Mouse (Mus musculus): ENCODE measurements at regions not wholly inside any gene's neighbourhood (a gene's known extent, or its start where the extent isn't known, plus 50 kb on each side); places are given as distances from the start of the nearest gene placed in this dataset.

DNA sequence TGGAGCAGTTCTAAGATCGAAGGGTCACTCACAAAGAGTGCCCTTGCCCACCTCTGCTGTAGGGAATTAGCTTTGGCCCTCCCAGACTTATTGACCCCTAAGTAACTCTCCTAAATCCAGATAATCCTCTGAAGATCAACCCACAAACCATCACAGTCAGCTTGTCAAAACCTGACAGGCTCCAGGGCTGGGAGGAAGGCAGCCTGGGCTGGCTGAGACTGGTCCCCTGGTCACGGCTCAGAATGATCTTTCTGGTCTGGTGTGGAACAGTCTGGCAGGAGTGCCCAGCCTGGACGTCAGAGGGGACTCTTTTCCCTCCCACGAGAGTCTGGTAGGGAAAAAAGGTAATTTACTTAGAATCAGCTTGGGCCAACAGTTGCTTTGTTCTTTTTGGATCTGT, 99.0 kb upstream of the Haao start:
- no peaks in the 10 kb centered on the region for H3K4me1 ChIP-seq
- H3K36me3 ChIP-seq: no peaks in the 10 kb centered on the region
- no peaks in the 10 kb centered on the region for H3K9me3 ChIP-seq
- H3K27me3 ChIP-seq: no peaks in the 10 kb centered on the region
- WGBS: 14% methylated on average over 4 of the region's 4 CpGs
- no peak overlapping the region for H3K9ac ChIP-seq (replicated peaks)
- H3K4me2 ChIP-seq (replicated peaks): no peak overlapping the region
- no peak for ATAC-seq (replicated peaks)
- H3K27ac ChIP-seq (replicated peaks): no peak overlapping the region
- H3K4me3 ChIP-seq: no peak overlapping the region

- Histone ChIP-seq H3K27ac (replicated peaks) (peak overlapping the region; percentile 29; the same call in 1 of the 2 replicates), H3K4me2 (replicated peaks) (no peak overlapping the region), H3K4me1 (peaks cover 19% of the 10 kb centered on the region), H3K9me3 (no peaks in the 10 kb centered on the region), H3K36me3 (no peaks in the 10 kb centered on the region), H3K27me3 (no peaks in the 10 kb centered on the region; the same call in 1 of the 2 replicates), H3K4me3 (no peak overlapping the region), H3K9ac (replicated peaks) (no peak overlapping the region)
- no peak for ATAC-seq (replicated peaks)
- 69% methylated on average over 10 of the region's 10 CpGs for WGBS
Measured at GRCm38 (mm10) chr17:83939344-83939743, 91.6 kb upstream of the Haao start.

DNA sequence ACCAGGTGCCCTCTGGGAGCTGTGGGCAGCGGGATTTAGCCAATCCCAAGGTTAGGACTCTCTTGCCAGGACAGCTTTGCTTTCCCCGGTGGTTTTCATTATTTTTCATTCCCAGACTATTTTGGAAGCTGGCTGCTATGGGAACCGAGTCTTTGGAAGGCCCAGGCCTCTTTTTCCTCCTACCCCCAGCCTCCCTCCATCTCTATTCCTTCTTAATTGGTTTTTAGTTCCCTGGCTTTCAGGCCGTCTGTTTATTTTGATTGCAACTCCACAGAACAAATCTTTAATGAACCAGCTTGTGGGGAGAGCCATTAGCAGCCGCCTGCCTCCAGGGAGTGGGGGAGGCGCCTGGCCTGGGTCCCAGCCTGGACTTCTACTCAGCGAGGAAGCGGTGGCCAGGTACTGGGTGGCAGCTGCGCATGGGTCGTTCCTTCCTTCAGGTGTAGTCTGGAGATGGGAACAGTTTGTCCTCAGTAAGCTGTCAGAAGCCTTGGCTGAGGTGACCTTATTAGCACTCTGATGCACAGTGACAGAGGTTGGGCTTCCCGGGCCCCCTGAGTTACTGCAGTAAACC, 91.0 kb upstream of the Haao start:
- H3K36me3 ChIP-seq: no peaks in the 10 kb centered on the region
- peaks cover 19% of the 10 kb centered on the region for H3K4me1 ChIP-seq
- no peaks in the 10 kb centered on the region; the same call in 1 of the 2 replicates for H3K27me3 ChIP-seq
- peak overlapping the region; percentile 49 for H3K27ac ChIP-seq (replicated peaks)
- peak; percentile 92 for ATAC-seq (replicated peaks)
- 14% methylated on average over 11 of the region's 11 CpGs for WGBS
- H3K9ac ChIP-seq (replicated peaks): no peak overlapping the region
- H3K4me3 ChIP-seq: no peak overlapping the region
- no peak overlapping the region for H3K4me2 ChIP-seq (replicated peaks)
- no peaks in the 10 kb centered on the region for H3K9me3 ChIP-seq

- H3K27me3 ChIP-seq: no peaks in the 10 kb centered on the region; the same call in 1 of the 2 replicates
- H3K9me3 ChIP-seq: no peaks in the 10 kb centered on the region
- H3K27ac ChIP-seq (replicated peaks): no peak overlapping the region
- 19% methylated on average over 10 of the region's 10 CpGs for WGBS
- H3K4me2 ChIP-seq (replicated peaks): no peak overlapping the region
- H3K9ac ChIP-seq (replicated peaks): no peak overlapping the region
- H3K4me1 ChIP-seq: peaks cover 19% of the 10 kb centered on the region
- H3K36me3 ChIP-seq: no peaks in the 10 kb centered on the region
- no peak overlapping the region for H3K4me3 ChIP-seq
- no peak; the same call in 1 of the 2 replicates for ATAC-seq (replicated peaks)
Measured at GRCm38 (mm10) chr17:83937576-83937975, 89.8 kb upstream of the Haao start.

- H3K9ac ChIP-seq (replicated peaks): no peak overlapping the region
- H3K4me3 ChIP-seq: no peak overlapping the region
- peaks cover 19% of the 10 kb centered on the region for H3K4me1 ChIP-seq
- H3K27me3 ChIP-seq: no peaks in the 10 kb centered on the region; the same call in 1 of the 2 replicates
- no peaks in the 10 kb centered on the region for H3K9me3 ChIP-seq
- H3K36me3 ChIP-seq: no peaks in the 10 kb centered on the region
- no peak overlapping the region for H3K4me2 ChIP-seq (replicated peaks)
- no peak overlapping the region for H3K27ac ChIP-seq (replicated peaks)
- WGBS: 82% methylated on average over 9 of the region's 9 CpGs
- ATAC-seq (replicated peaks): no peak
Measured at GRCm38 (mm10) chr17:83936677-83937076, 88.9 kb upstream of the Haao start.

GRCm38 (mm10) chr17:83935969-83936368, 88.2 kb upstream of the Haao start:
- 79% methylated on average over 1 of the region's 1 CpGs for WGBS
- Histone ChIP-seq H3K9ac (replicated peaks) (no peak overlapping the region), H3K9me3 (no peaks in the 10 kb centered on the region), H3K36me3 (no peaks in the 10 kb centered on the region), H3K4me1 (peaks cover 19% of the 10 kb centered on the region), H3K27ac (replicated peaks) (no peak overlapping the region), H3K4me3 (no peak overlapping the region), H3K4me2 (replicated peaks) (no peak overlapping the region), H3K27me3 (no peaks in the 10 kb centered on the region; the same call in 1 of the 2 replicates)
- no peak for ATAC-seq (replicated peaks)

DNA sequence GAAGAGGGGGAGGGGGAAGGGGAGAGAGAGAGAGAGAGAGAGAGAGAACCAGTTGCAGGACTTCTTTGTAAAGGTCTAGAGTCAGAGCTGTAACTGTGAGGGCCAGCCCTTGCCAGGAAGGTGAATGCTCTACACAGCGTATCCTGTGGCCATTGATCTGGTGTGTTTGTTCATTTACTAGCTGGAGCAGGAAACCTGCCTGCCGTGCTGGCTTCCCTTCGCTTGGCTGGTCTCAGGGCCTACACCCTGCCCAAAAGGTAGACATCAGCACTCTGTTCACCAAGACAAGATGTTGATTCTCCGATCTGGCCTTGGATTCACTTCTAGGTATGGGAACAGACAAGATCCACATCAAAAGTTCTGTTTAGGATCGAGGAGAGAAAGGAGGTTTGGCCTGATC, 87.5 kb upstream of the Haao start:
- H3K4me2 ChIP-seq (replicated peaks): no peak overlapping the region
- no peaks in the 10 kb centered on the region for H3K36me3 ChIP-seq
- no peak overlapping the region for H3K9ac ChIP-seq (replicated peaks)
- no peak overlapping the region for H3K27ac ChIP-seq (replicated peaks)
- ATAC-seq (replicated peaks): no peak
- peaks cover 19% of the 10 kb centered on the region for H3K4me1 ChIP-seq
- H3K27me3 ChIP-seq: no peaks in the 10 kb centered on the region; the same call in 1 of the 2 replicates
- no peaks in the 10 kb centered on the region for H3K9me3 ChIP-seq
- 85% methylated on average over 5 of the region's 5 CpGs for WGBS
- no peak overlapping the region for H3K4me3 ChIP-seq

GRCm38 (mm10) chr17:83933743-83934142, 86.0 kb upstream of the Haao start:
- peaks cover 14% of the 10 kb centered on the region for H3K4me1 ChIP-seq
- ATAC-seq (replicated peaks): no peak
- H3K27ac ChIP-seq (replicated peaks): no peak overlapping the region
- no peak overlapping the region for H3K4me2 ChIP-seq (replicated peaks)
- no peak overlapping the region for H3K9ac ChIP-seq (replicated peaks)
- 92% methylated on average over 10 of the region's 10 CpGs for WGBS
- H3K4me3 ChIP-seq: no peak overlapping the region
- no peaks in the 10 kb centered on the region for H3K36me3 ChIP-seq
- no peaks in the 10 kb centered on the region for H3K9me3 ChIP-seq
- H3K27me3 ChIP-seq: no peaks in the 10 kb centered on the region

- no peak overlapping the region for H3K9ac ChIP-seq (replicated peaks)
- WGBS: 85% methylated on average over 5 of the region's 5 CpGs
- ATAC-seq (replicated peaks): no peak
Measured at GRCm38 (mm10) chr17:83930401-83930800, 82.6 kb upstream of the Haao start.

DNA sequence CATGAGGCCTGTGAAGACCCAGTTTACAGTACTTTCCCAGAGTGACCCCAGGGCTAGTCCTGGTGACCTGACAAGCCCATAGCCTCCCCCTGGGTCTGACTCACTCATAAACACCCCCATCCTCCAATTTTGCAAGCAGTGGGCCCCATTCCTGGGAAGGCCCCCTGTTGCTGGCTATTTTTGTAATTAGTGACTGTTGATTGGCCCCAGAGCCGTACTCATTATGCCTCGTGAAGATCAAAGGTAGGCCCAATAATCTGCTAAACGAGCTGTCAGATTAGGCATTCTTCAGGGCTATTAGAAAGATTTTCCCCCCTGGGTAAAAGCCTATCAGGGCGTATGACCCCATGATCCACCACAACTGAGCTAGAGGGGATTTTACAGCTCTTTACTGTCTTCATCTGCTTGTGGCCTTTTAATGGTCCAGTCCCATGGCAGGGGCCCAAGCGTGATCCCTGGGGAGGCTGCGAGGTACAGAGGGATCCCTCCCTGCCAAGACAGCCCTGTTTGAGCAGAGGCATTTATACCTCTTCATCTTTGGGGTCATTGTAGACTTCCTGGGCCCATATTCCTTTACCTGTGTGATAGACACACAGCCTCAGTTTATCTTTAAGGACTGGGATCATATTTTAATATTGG, 80.1 kb upstream of the Haao start:
- Histone ChIP-seq H3K36me3 (no peaks in the 10 kb centered on the region), H3K4me3 (no peak overlapping the region), H3K4me2 (replicated peaks) (no peak overlapping the region), H3K4me1 (0 out of 2 replicates have a peak, but pooled peaks cover 5% of the 10 kb centered on the region), H3K27ac (replicated peaks) (no peak overlapping the region), H3K27me3 (no peaks in the 10 kb centered on the region), H3K9ac (replicated peaks) (no peak overlapping the region), H3K9me3 (no peaks in the 10 kb centered on the region)
- ATAC-seq (replicated peaks): no peak
- 12% methylated on average over 6 of the region's 6 CpGs for WGBS

More at GRCm38 (mm10) chr17:83930401-83930800, 82.6 kb upstream of the Haao start:
- Histone ChIP-seq H3K36me3 (no peaks in the 10 kb centered on the region), H3K4me3 (no peak overlapping the region), H3K27me3 (no peaks in the 10 kb centered on the region), H3K9me3 (no peaks in the 10 kb centered on the region), H3K4me1 (0 out of 2 replicates have a peak, but pooled peaks cover 5% of the 10 kb centered on the region), H3K27ac (replicated peaks) (no peak overlapping the region), H3K4me2 (replicated peaks) (no peak overlapping the region)

DNA sequence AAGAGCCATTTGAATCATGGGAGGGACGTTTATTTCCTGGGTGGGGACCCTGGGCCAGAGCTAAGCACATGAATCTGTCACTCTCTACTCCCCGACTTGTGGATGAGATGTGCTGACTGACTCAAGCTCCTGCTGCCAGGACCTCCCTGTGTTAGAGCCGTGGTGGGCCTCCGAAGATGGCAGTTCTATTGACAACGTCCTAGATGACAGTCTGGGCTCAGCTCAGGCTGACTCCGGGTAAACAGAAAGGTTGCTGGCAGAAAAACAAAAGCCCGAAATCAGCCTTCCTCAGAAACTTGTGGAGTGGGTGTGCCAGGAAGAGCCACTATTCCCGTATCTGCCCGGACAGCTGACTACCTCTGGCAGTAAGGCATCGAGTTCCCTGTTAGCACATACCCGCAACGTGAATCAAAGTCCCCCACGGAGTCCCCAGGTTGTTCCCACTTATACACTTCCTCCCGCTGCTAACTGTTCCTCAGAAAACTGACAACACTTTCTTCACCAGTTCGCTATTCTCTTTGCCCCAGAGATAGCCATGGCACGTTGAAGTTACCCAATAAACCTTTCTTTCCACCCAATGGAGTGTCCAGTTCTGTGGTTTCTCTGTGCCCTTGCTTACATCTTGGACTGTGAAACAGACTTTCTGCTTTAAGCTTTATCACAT, 76.6 kb upstream of the Haao start:
- Histone ChIP-seq H3K4me3 (no peak overlapping the region), H3K36me3 (no peaks in the 10 kb centered on the region), H3K9me3 (no peaks in the 10 kb centered on the region), H3K4me1 (0 out of 2 replicates have a peak, but pooled peaks cover 5% of the 10 kb centered on the region), H3K4me2 (replicated peaks) (no peak overlapping the region), H3K9ac (replicated peaks) (no peak overlapping the region), H3K27ac (replicated peaks) (no peak overlapping the region), H3K27me3 (no peaks in the 10 kb centered on the region)
- WGBS: 70% methylated on average over 16 of the region's 16 CpGs
- no peak for ATAC-seq (replicated peaks)

GRCm38 (mm10) chr17:83920894-83921293, 73.1 kb upstream of the Haao start:
- peaks cover 13% of the 10 kb centered on the region for H3K4me1 ChIP-seq
- no peak overlapping the region for H3K9ac ChIP-seq (replicated peaks)
- no peak overlapping the region for H3K27ac ChIP-seq (replicated peaks)
- H3K4me2 ChIP-seq (replicated peaks): no peak overlapping the region
- H3K36me3 ChIP-seq: no peaks in the 10 kb centered on the region
- 70% methylated on average over 8 of the region's 8 CpGs for WGBS
- ATAC-seq (replicated peaks): no peak
- no peak overlapping the region for H3K4me3 ChIP-seq
- H3K9me3 ChIP-seq: no peaks in the 10 kb centered on the region
- H3K27me3 ChIP-seq: no peaks in the 10 kb centered on the region
